Mouse (Mus musculus) heart, postnatal 0 days (tissue): ENCODE measurements around the gene D5Ertd579e. TPM values are rescaled to one million over a fixed set of nuclear protein-coding genes. Genes with fewer than 3 reads are reported as not detected.
A peak's percentile ranks its signal among the peaks of the same experiment; 100 is the strongest.

ENCODE experiments used
- ATAC-seq: fragments of 200-750 bp; cut with Nextera tagmentation; 2 replicates; pipeline ENCODE4 v1.8.0; 2017; ENCODE audit warnings: low read depth, moderate number of reproducible peaks, moderate library complexity; ENCODE audit not compliant: insufficient read depth
- DNase-seq: peaks from one replicate; pipeline ENCODE4 v3.0.0-alpha.2; 2016; ENCODE audit warnings: low spot score
- H3K27ac ChIP-seq: fragments of 300-500 bp; sonication (generic); 2 replicates; pipeline ENCODE4 v1.5.1; 2014; ENCODE audit warnings: low read depth, mild to moderate bottlenecking
- H3K27me3 ChIP-seq: fragments of 300-500 bp; sonication (generic); 2 replicates; pipeline ENCODE4 v1.6.1; 2014; ENCODE audit warnings: low read length, mixed read lengths; ENCODE audit not compliant: control insufficient read depth, insufficient read depth
- H3K36me3 ChIP-seq: fragments of 300-500 bp; sonication (generic); replicated peaks from 2 replicates; pipeline ENCODE4 v1.6.1; 2014; ENCODE audit warnings: low read length, mixed read lengths; ENCODE audit not compliant: control insufficient read depth, insufficient read depth
- H3K4me1 ChIP-seq: fragments of 300-500 bp; sonication (generic); 2 replicates; pipeline ENCODE4 v1.6.1; 2014; ENCODE audit warnings: antibody characterized with exemption; ENCODE audit not compliant: control insufficient read depth, insufficient read depth
- H3K4me2 ChIP-seq: fragments of 300-500 bp; sonication (generic); 2 replicates; pipeline ENCODE4 v1.6.1; 2014; ENCODE audit warnings: low read depth, mild to moderate bottlenecking, low read length, moderate library complexity
- H3K4me3 ChIP-seq: fragments of 300-500 bp; sonication (generic); 2 replicates; pipeline ENCODE4 v1.5.1; 2014; ENCODE audit warnings: low read depth, low read length
- H3K9ac ChIP-seq: fragments of 300-500 bp; sonication (generic); replicated peaks from 2 replicates; pipeline ENCODE4 v1.6.1; 2014; ENCODE audit warnings: low read depth, low read length, mixed read lengths
- H3K9me3 ChIP-seq: fragments of 300-500 bp; sonication (generic); replicated peaks from 2 replicates; pipeline ENCODE4 v1.6.1; 2016; ENCODE audit warnings: low read length; ENCODE audit not compliant: control insufficient read depth
- CTCF ChIP-seq: IDR thresholded peaks from 2 replicates; pipeline ENCODE4 v1.5.1; 2016; ENCODE audit warnings: antibody characterized with exemption, control low read depth, low read depth
- EP300 ChIP-seq: IDR thresholded peaks from 2 replicates; pipeline ENCODE4 v1.6.1; 2016; ENCODE audit warnings: antibody characterized with exemption, low read depth
- WGBS: fragments of 180-500 bp; shearing (Covaris S2); extraction: QIAGEN DNeasy Blood & Tissue Kit; methylation state at CpG from one replicate; pipeline ENCODE4 v1.1.7; 2014; 5-methylcytosine and 5-hydroxymethylcytosine counted together
- polyA plus RNA-seq: library from polyadenylated mRNA; unstranded; fragments of >200 nt; fragmentation: Nextera tagmentation; extraction: Ambion mirVana; gene quantifications from 2 replicates; pipeline ENCODE4 v1.2.1, GENCODE M21; 2015
- total RNA-seq: library from RNA; depleted of rRNA; stranded (reverse); fragments of >200 nt; gene quantifications from 2 replicates; pipeline ENCODE4 v1.2.3, GENCODE M21; 2014; ENCODE audit warnings: low replicate concordance; rRNA removed

The D5Ertd579e gene
- total RNA-seq (52.6 and 81.9 TPM in 2 replicates), polyA plus RNA-seq (21.8 and 28.5 TPM in 2 replicates)

GRCm38 (mm10) chr5:36695461-36696231, at the start of gene D5Ertd579e:
Gene D5Ertd579e (minus strand): TSS chr5:36696024.
- H3K4me2 ChIP-seq: peak within 1 kb of the TSS; percentile 85
- H3K9ac ChIP-seq: peak within 1 kb of the TSS; percentile 86
- H3K27ac ChIP-seq: peak within 1 kb of the TSS; percentile 98
- TF ChIP-seq CTCF (no peak; the same call in 1 of the 2 replicates), EP300 (peak; percentile 22; the same call in 1 of the 2 replicates)
- 0% methylated on average over 77 of the region's 104 CpGs for WGBS
- H3K9me3 ChIP-seq: no peaks in the 10 kb centered on the region
- DNase-seq: peak; percentile 90
- H3K4me1 ChIP-seq: peaks cover 16% of the 10 kb centered on the region
- peak; percentile 95 for ATAC-seq
- H3K36me3 ChIP-seq: 0 out of 2 replicates have a peak, but pooled peaks cover 4% of the 10 kb centered on the region
- H3K27me3 ChIP-seq: no peaks in the 10 kb centered on the region
- peak within 1 kb of the TSS; percentile 93 for H3K4me3 ChIP-seq

- 33% methylated on average over 16 of the region's 16 CpGs for WGBS
- Histone ChIP-seq H3K9me3 (no peaks in the 10 kb centered on the region), H3K4me1 (peaks cover 5% of the 10 kb centered on the region; the same call in 1 of the 2 replicates), H3K4me2 (peak overlapping the region; percentile 38), H3K9ac (no peak overlapping the region), H3K27me3 (no peaks in the 10 kb centered on the region), H3K36me3 (no peaks in the 10 kb centered on the region), H3K4me3 (no peak overlapping the region), H3K27ac (no peak overlapping the region)
- ATAC-seq (no peak), DNase-seq (peak; percentile 55)
- TF ChIP-seq EP300: no peak
- peak; percentile 95 for TF ChIP-seq CTCF
These were observed 46.5 kb upstream of the D5Ertd579e start for GRCm38 (mm10) chr5:36742126-36742848.

GRCm38 (mm10) chr5:36739829-36740228, 44.0 kb upstream of the D5Ertd579e start:
- H3K9ac ChIP-seq: no peak overlapping the region
- no peak overlapping the region for H3K4me2 ChIP-seq
- no peaks in the 10 kb centered on the region for H3K27me3 ChIP-seq
- ATAC-seq: 0 out of 2 replicates have a peak, but pooled peaks have one; percentile 37
- peak; percentile 42 for DNase-seq
- H3K27ac ChIP-seq: no peak overlapping the region
- no peaks in the 10 kb centered on the region for H3K36me3 ChIP-seq
- H3K9me3 ChIP-seq: no peaks in the 10 kb centered on the region
- H3K4me3 ChIP-seq: no peak overlapping the region
- peaks cover 10% of the 10 kb centered on the region for H3K4me1 ChIP-seq
- WGBS: 57% methylated on average over 4 of the region's 4 CpGs
- peak; percentile 78 for TF ChIP-seq CTCF
- no peak for TF ChIP-seq EP300

GRCm38 (mm10) chr5:36738799-36739615, 43.2 kb upstream of the D5Ertd579e start:
- Histone ChIP-seq H3K36me3 (no peaks in the 10 kb centered on the region), H3K9ac (no peak overlapping the region), H3K4me2 (no peak overlapping the region), H3K27ac (peak overlapping the region; percentile 26; the same call in 1 of the 2 replicates), H3K4me1 (peaks cover 10% of the 10 kb centered on the region), H3K27me3 (no peaks in the 10 kb centered on the region), H3K9me3 (no peaks in the 10 kb centered on the region), H3K4me3 (no peak overlapping the region)
- TF ChIP-seq CTCF: no peak
- no peak for TF ChIP-seq EP300
- WGBS: 38% methylated on average over 16 of the region's 16 CpGs
- DNase-seq (no peak), ATAC-seq (peak; percentile 32)

- peaks cover 10% of the 10 kb centered on the region for H3K4me1 ChIP-seq
- no peak overlapping the region for H3K4me2 ChIP-seq
- ATAC-seq: no peak
- WGBS: 56% methylated on average over 4 of the region's 4 CpGs
- no peaks in the 10 kb centered on the region for H3K9me3 ChIP-seq
- DNase-seq: no peak
- no peaks in the 10 kb centered on the region for H3K36me3 ChIP-seq
- no peak for TF ChIP-seq CTCF
- TF ChIP-seq EP300: no peak
- H3K27me3 ChIP-seq: no peaks in the 10 kb centered on the region
- no peak overlapping the region for H3K9ac ChIP-seq
- no peak overlapping the region for H3K27ac ChIP-seq
- H3K4me3 ChIP-seq: no peak overlapping the region
These were observed 41.9 kb upstream of the D5Ertd579e start for GRCm38 (mm10) chr5:36737765-36738164.
